Mouse (Mus musculus): ENCODE results near the gene Ppp2r5e. TPM values are rescaled to one million over a fixed set of nuclear protein-coding genes. Genes with fewer than 3 reads are reported as not detected.

Ppp2r5e gene
- polyA plus RNA-seq, 1 experiment: 16.9 TPM

DNA sequence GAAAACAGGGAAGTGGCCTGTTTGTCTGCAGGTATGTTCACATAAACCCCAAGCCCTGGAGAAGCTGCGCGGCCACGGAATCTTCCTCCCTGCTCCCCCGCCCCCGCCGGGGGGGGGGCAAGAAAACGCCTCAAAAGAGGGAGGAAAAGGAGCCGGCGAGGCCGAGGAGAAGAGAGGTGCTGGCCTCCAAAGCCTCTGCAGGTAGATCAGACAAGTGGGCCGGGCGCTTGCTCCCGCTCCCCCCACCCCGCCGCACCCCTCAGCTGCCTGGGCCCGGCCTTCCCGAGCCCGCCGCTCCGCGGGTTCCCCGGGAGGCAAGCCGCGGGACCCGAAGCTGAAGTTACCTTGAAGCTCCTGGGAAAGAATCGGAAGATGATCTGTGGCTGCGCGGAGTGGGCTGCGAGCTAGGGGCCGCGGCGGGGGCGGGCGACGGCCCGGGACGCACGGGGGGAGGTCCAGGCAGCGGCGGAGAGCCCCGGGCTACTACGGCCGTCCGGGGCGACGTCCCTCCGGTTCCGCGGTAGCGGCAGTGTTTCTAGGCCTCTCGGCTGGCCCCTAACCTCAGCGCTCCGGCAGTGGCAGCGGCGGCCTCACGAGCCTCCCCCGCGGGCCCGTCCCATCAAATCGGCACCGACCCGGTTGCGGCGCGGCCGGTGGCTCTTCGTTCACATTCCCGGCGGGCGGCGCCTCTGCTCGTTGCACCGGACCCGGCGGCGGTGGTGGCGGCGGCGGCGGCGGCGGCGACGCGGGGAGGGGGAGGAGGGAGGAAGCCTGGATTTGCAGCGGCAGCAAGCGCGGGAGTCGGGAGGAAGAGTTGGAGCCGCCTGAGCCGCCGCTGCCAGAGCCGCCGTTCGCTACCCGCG, 523 bp downstream of the Ppp2r5e start:
- Histone ChIP-seq H3K27ac (ENCODE audit: control insufficient read depth, insufficient read depth, low read depth, low read length, poor library complexity) (peak overlapping the region; percentile 93), H3K4me1 (ENCODE audit: control insufficient read depth, insufficient read depth, low read length) (no peaks in the 10 kb centered on the region; the same call in 1 of the 2 replicates), H3K4me3 (replicated peaks; ENCODE audit: control insufficient read depth, low read depth, low read length) (peak overlapping the region; percentile 93)
- TF ChIP-seq CTCF (IDR thresholded peaks at IDR 0.05; ENCODE audit: control insufficient read depth, insufficient read depth, low read length) (no peak), POLR2A (IDR thresholded peaks at IDR 0.05; ENCODE audit: borderline replicate concordance, control insufficient read depth, low read depth, low read length) (no peak)
- under 1% methylated on average over 87 of the region's 97 CpGs for WGBS

- H3K27ac ChIP-seq (ENCODE audit: control insufficient read depth, insufficient read depth, low read depth, low read length, poor library complexity): no peak overlapping the region
- 43% methylated on average over 5 of the region's 5 CpGs for WGBS
- peak overlapping the region; percentile 24 for H3K4me3 ChIP-seq (replicated peaks; ENCODE audit: control insufficient read depth, low read depth, low read length)
- no peaks in the 10 kb centered on the region; the same call in 1 of the 2 replicates for H3K4me1 ChIP-seq (ENCODE audit: control insufficient read depth, insufficient read depth, low read length)
- TF ChIP-seq POLR2A (IDR thresholded peaks at IDR 0.05; ENCODE audit: borderline replicate concordance, control insufficient read depth, low read depth, low read length) (no peak), CTCF (IDR thresholded peaks at IDR 0.05; ENCODE audit: control insufficient read depth, insufficient read depth, low read length) (no peak)
These were observed 1.6 kb downstream of the Ppp2r5e start for GRCm38 (mm10) chr12:75594404-75594803.

DNA sequence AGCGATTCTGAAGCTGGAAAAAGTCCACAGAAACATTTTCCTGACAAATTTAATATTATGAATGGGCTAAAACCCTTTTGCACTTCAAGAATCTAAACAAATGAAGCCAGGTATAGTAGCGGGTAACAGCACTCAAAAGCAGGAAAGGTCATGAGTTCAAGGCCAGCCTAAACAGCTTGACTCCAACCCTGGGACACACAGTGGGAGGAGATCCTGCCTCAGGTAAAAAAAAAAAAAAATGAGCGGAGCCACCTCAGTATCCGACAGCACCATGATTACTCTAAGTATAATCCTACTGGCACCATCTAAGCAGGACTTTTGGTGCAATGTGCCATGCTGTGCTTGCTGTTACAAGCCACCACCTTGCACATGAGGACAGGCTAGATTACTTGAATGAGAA, 2.2 kb downstream of the Ppp2r5e start:
- Histone ChIP-seq H3K4me1 (ENCODE audit: control insufficient read depth, insufficient read depth, low read length) (no peaks in the 10 kb centered on the region; the same call in 1 of the 2 replicates), H3K4me3 (replicated peaks; ENCODE audit: control insufficient read depth, low read depth, low read length) (peak overlapping the region; percentile 5), H3K27ac (ENCODE audit: control insufficient read depth, insufficient read depth, low read depth, low read length, poor library complexity) (no peak overlapping the region)
- TF ChIP-seq POLR2A (IDR thresholded peaks at IDR 0.05; ENCODE audit: borderline replicate concordance, control insufficient read depth, low read depth, low read length) (no peak), CTCF (IDR thresholded peaks at IDR 0.05; ENCODE audit: control insufficient read depth, insufficient read depth, low read length) (no peak)
- 89% methylated on average over 4 of the region's 4 CpGs for WGBS

GRCm38 (mm10) chr12:75587501-75587900, 8.5 kb downstream of the Ppp2r5e start:
- H3K4me1 ChIP-seq (ENCODE audit: control insufficient read depth, insufficient read depth, low read length): no peaks in the 10 kb centered on the region
- H3K4me3 ChIP-seq (replicated peaks; ENCODE audit: control insufficient read depth, low read depth, low read length): no peak overlapping the region
- no peak overlapping the region for H3K27ac ChIP-seq (ENCODE audit: control insufficient read depth, insufficient read depth, low read depth, low read length, poor library complexity)
- TF ChIP-seq POLR2A (IDR thresholded peaks at IDR 0.05; ENCODE audit: borderline replicate concordance, control insufficient read depth, low read depth, low read length) (no peak), CTCF (IDR thresholded peaks at IDR 0.05; ENCODE audit: control insufficient read depth, insufficient read depth, low read length) (no peak)

- no peaks in the 10 kb centered on the region for H3K4me1 ChIP-seq (ENCODE audit: control insufficient read depth, insufficient read depth, low read length)
- H3K27ac ChIP-seq (ENCODE audit: control insufficient read depth, insufficient read depth, low read depth, low read length, poor library complexity): no peak overlapping the region
- 96% methylated on average over 3 of the region's 3 CpGs for WGBS
- TF ChIP-seq CTCF (IDR thresholded peaks at IDR 0.05; ENCODE audit: control insufficient read depth, insufficient read depth, low read length): no peak
- TF ChIP-seq POLR2A (IDR thresholded peaks at IDR 0.05; ENCODE audit: borderline replicate concordance, control insufficient read depth, low read depth, low read length): no peak
- no peak overlapping the region for H3K4me3 ChIP-seq (replicated peaks; ENCODE audit: control insufficient read depth, low read depth, low read length)
These were observed 12.3 kb downstream of the Ppp2r5e start for GRCm38 (mm10) chr12:75583776-75584175.

- WGBS: 96% methylated on average over 2 of the region's 2 CpGs
- Histone ChIP-seq H3K4me3 (replicated peaks; ENCODE audit: control insufficient read depth, low read depth, low read length) (no peak overlapping the region), H3K27ac (ENCODE audit: control insufficient read depth, insufficient read depth, low read depth, low read length, poor library complexity) (no peak overlapping the region), H3K4me1 (ENCODE audit: control insufficient read depth, insufficient read depth, low read length) (no peaks in the 10 kb centered on the region)
- no peak for TF ChIP-seq POLR2A (IDR thresholded peaks at IDR 0.05; ENCODE audit: borderline replicate concordance, control insufficient read depth, low read depth, low read length)
- no peak for TF ChIP-seq CTCF (IDR thresholded peaks at IDR 0.05; ENCODE audit: control insufficient read depth, insufficient read depth, low read length)
These were observed 17.0 kb downstream of the Ppp2r5e start for GRCm38 (mm10) chr12:75579076-75579475.

DNA sequence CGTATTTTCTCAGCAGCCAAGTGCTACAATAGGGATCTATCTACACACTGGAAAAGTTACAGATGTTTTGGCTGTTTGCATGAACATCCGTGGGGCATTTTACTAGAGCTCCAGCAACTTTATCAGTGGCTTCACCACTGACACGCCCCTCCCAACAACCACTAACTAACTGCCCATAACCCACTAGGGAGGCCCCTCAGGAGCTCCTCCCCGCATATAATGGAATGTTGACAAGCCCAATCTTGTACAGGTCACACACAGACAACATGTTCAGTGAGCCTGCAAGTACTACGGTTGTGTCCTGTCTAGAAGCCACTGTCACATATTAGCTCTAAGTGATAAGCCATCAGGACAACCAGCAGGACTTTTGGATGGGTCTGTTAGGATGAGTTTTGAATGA, 18.8 kb downstream of the Ppp2r5e start:
- H3K4me3 ChIP-seq (replicated peaks; ENCODE audit: control insufficient read depth, low read depth, low read length): no peak overlapping the region
- WGBS: 65% methylated on average over 5 of the region's 5 CpGs
- no peak overlapping the region for H3K27ac ChIP-seq (ENCODE audit: control insufficient read depth, insufficient read depth, low read depth, low read length, poor library complexity)
- no peaks in the 10 kb centered on the region for H3K4me1 ChIP-seq (ENCODE audit: control insufficient read depth, insufficient read depth, low read length)
- TF ChIP-seq POLR2A (IDR thresholded peaks at IDR 0.05; ENCODE audit: borderline replicate concordance, control insufficient read depth, low read depth, low read length): no peak
- no peak for TF ChIP-seq CTCF (IDR thresholded peaks at IDR 0.05; ENCODE audit: control insufficient read depth, insufficient read depth, low read length)

- 65% methylated on average over 4 of the region's 4 CpGs for WGBS
These were observed 23.8 kb downstream of the Ppp2r5e start for GRCm38 (mm10) chr12:75572271-75572670.

More at GRCm38 (mm10) chr12:75572271-75572670, 23.8 kb downstream of the Ppp2r5e start:
- Histone ChIP-seq H3K27ac (ENCODE audit: control insufficient read depth, insufficient read depth, low read depth, low read length, poor library complexity) (no peak overlapping the region), H3K4me3 (replicated peaks; ENCODE audit: control insufficient read depth, low read depth, low read length) (no peak overlapping the region), H3K4me1 (ENCODE audit: control insufficient read depth, insufficient read depth, low read length) (no peaks in the 10 kb centered on the region)
- TF ChIP-seq POLR2A (IDR thresholded peaks at IDR 0.05; ENCODE audit: borderline replicate concordance, control insufficient read depth, low read depth, low read length) (no peak), CTCF (IDR thresholded peaks at IDR 0.05; ENCODE audit: control insufficient read depth, insufficient read depth, low read length) (peak; percentile 45; the same call in 1 of the 2 replicates)

Measured in bone marrow, adult 2 months (tissue).